Mouse (Mus musculus) CH12.LX (cell line): ENCODE data around the gene Evi5.

ENCODE experiments used
- BHLHE40 ChIP-seq: IDR thresholded peaks from 2 replicates; pipeline ENCODE4 v1.6.1; 2011; ENCODE audit warnings: mild to moderate bottlenecking, low read depth, low read length, improper control_type of control experiment
- CTCF ChIP-seq, 2 experiments: IDR thresholded peaks in 1 of 2; conservative IDR thresholded peaks in 1 of 2; 2 replicates each; pipeline ENCODE4 v1.5.1; 2011 to 2012; ENCODE audit warnings: low read depth in 2 of 2, low read length in 2 of 2, improper control_type of control experiment in 1 of 2, inconsistent platforms in 1 of 2, mild to moderate bottlenecking in 1 of 2, moderate library complexity in 1 of 2
- EP300 ChIP-seq: IDR thresholded peaks from 2 replicates; pipeline ENCODE4 v1.6.1; 2011; ENCODE audit warnings: low read length, improper control_type of control experiment
- HCFC1 ChIP-seq: IDR thresholded peaks from 2 replicates; pipeline ENCODE4 v1.6.1; 2012; ENCODE audit warnings: low read depth, mild to moderate bottlenecking, inconsistent platforms, low read length, improper control_type of control experiment
- MAFK ChIP-seq: IDR thresholded peaks from 2 replicates; pipeline ENCODE4 v1.6.1; 2011; ENCODE audit warnings: low read length, improper control_type of control experiment; ENCODE audit not compliant: insufficient replicate concordance
- MAX ChIP-seq: IDR thresholded peaks from 2 replicates; pipeline ENCODE4 v1.6.1; 2011; ENCODE audit warnings: low read length, improper control_type of control experiment
- POLR2AphosphoS2 ChIP-seq: IDR thresholded peaks from 2 replicates; pipeline ENCODE4 v1.6.1; 2011; ENCODE audit warnings: low read depth, low read length, improper control_type of control experiment
- RCOR1 ChIP-seq: conservative IDR thresholded peaks from 2 replicates; pipeline ENCODE4 v1.6.1; 2012; ENCODE audit warnings: low read depth, mild to moderate bottlenecking, inconsistent platforms, low read length, improper control_type of control experiment
- TCF12 ChIP-seq: IDR thresholded peaks from 2 replicates; pipeline ENCODE4 v1.6.1; 2014; ENCODE audit warnings: low read depth, mild to moderate bottlenecking, inconsistent platforms, low read length, improper control_type of control experiment

DNA sequence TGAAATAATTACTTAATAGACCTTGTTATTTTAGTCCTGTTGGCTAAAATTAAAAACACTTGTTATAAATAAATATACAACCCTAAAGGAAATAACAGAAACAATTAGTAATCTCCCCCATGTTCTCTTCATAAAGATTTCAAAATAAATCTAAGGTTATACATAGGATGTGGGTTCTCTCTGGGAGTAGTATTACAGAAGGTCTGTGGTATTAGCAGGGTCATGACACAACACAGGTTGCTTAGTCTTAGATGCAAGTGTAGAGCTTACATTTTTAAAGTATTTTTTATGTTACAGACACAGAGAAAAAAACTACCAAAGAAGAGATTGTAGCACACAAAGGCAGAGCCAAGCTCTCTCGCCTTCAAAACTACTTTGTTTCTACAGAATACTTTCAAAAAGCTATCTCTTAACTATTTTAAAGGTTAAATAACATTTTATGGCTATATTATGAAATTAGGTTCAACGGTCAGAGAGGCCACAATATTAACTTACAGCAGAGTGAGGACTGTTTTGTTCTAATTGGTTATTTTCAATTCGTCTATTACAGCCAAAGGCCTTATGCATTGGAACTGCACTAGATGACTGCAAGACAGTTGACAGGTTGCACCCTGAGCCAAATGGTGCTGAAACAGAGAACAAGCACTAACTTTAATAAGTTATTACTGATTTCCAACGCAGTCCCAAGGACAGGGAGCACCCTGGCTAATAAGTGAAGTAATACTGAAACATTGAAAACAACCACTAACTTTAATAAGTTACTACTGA lies 97.9 kb downstream of the Evi5 start:
- no peak for TF ChIP-seq RCOR1
- TF ChIP-seq MAFK: no peak
- no peak for TF ChIP-seq EP300
- no peak for TF ChIP-seq CTCF (conservative IDR thresholded peaks at IDR 0.05 in 1 of 2, IDR thresholded peaks at IDR 0.05 in 1 of 2; ENCODE audit: low read depth in 2 of 2, low read length in 2 of 2)
- TF ChIP-seq POLR2AphosphoS2: no peak
- TF ChIP-seq BHLHE40: no peak
- TF ChIP-seq HCFC1: no peak
- no peak for TF ChIP-seq TCF12
- TF ChIP-seq MAX: no peak
